Mouse (Mus musculus): ENCODE results near the gene Recql5. TPM values are rescaled to one million over a fixed set of nuclear protein-coding genes. Genes with fewer than 3 reads are reported as not detected.
A peak's percentile ranks its signal among the peaks of the same experiment; 100 is the strongest.

Gene Recql5
- polyA plus RNA-seq, 1 experiment, result 28.7 TPM

GRCm38 (mm10) chr11:115956453-115956852, 23.2 kb upstream of the Recql5 start:
- Histone ChIP-seq H3K36me3 (ENCODE audit: control insufficient read depth, insufficient read depth, low read length) (peaks cover 38% of the 10 kb centered on the region), H3K4me3 (ENCODE audit: extremely low read depth, insufficient read depth, insufficient read length) (no peak overlapping the region), H3K27me3 (ENCODE audit: control insufficient read depth, insufficient read depth, low read length) (no peaks in the 10 kb centered on the region), H3K27ac (ENCODE audit: insufficient read depth, low read length) (no peak overlapping the region), H3K4me1 (ENCODE audit: control insufficient read depth, insufficient read depth, insufficient read length) (no peaks in the 10 kb centered on the region)
- TF ChIP-seq CTCF (IDR thresholded peaks at IDR 0.05; ENCODE audit: extremely low read depth, insufficient read depth, insufficient read length, insufficient replicate concordance), result no peak
- TF ChIP-seq POLR2A (IDR thresholded peaks at IDR 0.05; ENCODE audit: low read depth, low read length), result no peak
- 91% methylated on average over 4 of the region's 4 CpGs for WGBS
- DNase-seq (ENCODE audit: low read depth in 1 of 2, low spot score in 2 of 2), result no peak

- 69% methylated on average over 10 of the region's 10 CpGs for WGBS
- no peak for TF ChIP-seq POLR2A (IDR thresholded peaks at IDR 0.05; ENCODE audit: low read depth, low read length)
- TF ChIP-seq CTCF (IDR thresholded peaks at IDR 0.05; ENCODE audit: extremely low read depth, insufficient read depth, insufficient read length, insufficient replicate concordance), result no peak
- no peaks in the 10 kb centered on the region for H3K27me3 ChIP-seq (ENCODE audit: control insufficient read depth, insufficient read depth, low read length)
- 0 out of 2 replicates have a peak overlapping the region, but pooled peaks have one; percentile 5 for H3K27ac ChIP-seq (ENCODE audit: insufficient read depth, low read length)
- peaks cover 30% of the 10 kb centered on the region for H3K36me3 ChIP-seq (ENCODE audit: control insufficient read depth, insufficient read depth, low read length)
- no peak for DNase-seq (ENCODE audit: low read depth in 1 of 2, low spot score in 2 of 2)
- H3K4me1 ChIP-seq (ENCODE audit: control insufficient read depth, insufficient read depth, insufficient read length), result no peaks in the 10 kb centered on the region
- no peak overlapping the region for H3K4me3 ChIP-seq (ENCODE audit: extremely low read depth, insufficient read depth, insufficient read length)
Observed at GRCm38 (mm10) chr11:115955195-115955858, 22.1 kb upstream of the Recql5 start.

DNA sequence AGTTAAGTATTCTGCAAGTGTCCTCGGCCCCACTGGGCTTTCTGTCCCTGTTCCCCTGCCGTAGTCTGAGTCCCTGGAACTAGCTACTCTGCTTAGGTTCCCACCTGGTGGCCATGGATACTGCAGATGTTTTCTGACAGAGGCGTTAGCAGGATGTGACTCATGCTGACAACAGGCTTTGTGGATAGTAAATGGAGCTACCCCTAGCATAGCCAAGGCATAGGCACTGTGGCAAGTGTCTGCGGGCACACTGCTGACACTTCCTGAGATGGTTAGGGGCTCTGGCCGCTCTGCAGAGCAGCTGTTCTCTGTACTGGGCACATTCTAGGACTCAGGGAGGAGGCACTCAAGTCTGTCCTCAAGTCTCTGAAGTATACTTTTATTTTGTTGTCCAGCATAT, 21.4 kb upstream of the Recql5 start:
- Histone ChIP-seq H3K36me3 (ENCODE audit: control insufficient read depth, insufficient read depth, low read length) (peaks cover 27% of the 10 kb centered on the region), H3K4me3 (ENCODE audit: extremely low read depth, insufficient read depth, insufficient read length) (no peak overlapping the region)
- TF ChIP-seq POLR2A (IDR thresholded peaks at IDR 0.05; ENCODE audit: low read depth, low read length) (no peak), CTCF (IDR thresholded peaks at IDR 0.05; ENCODE audit: extremely low read depth, insufficient read depth, insufficient read length, insufficient replicate concordance) (no peak)

GRCm38 (mm10) chr11:115950719-115951118, 17.4 kb upstream of the Recql5 start:
- DNase-seq (ENCODE audit: low read depth in 1 of 2, low spot score in 2 of 2), result no peak
- H3K27ac ChIP-seq (ENCODE audit: insufficient read depth, low read length), result no peak overlapping the region
- 88% methylated on average over 2 of the region's 2 CpGs for WGBS
- no peaks in the 10 kb centered on the region for H3K27me3 ChIP-seq (ENCODE audit: control insufficient read depth, insufficient read depth, low read length)
- no peaks in the 10 kb centered on the region for H3K4me1 ChIP-seq (ENCODE audit: control insufficient read depth, insufficient read depth, insufficient read length)
- no peak for TF ChIP-seq POLR2A (IDR thresholded peaks at IDR 0.05; ENCODE audit: low read depth, low read length)
- TF ChIP-seq CTCF (IDR thresholded peaks at IDR 0.05; ENCODE audit: extremely low read depth, insufficient read depth, insufficient read length, insufficient replicate concordance), result no peak
- H3K4me3 ChIP-seq (ENCODE audit: extremely low read depth, insufficient read depth, insufficient read length), result no peak overlapping the region
- H3K36me3 ChIP-seq (ENCODE audit: control insufficient read depth, insufficient read depth, low read length), result peaks cover 20% of the 10 kb centered on the region

More for the DNA sequence above, 21.4 kb upstream of the Recql5 start:
- no peaks in the 10 kb centered on the region for H3K27me3 ChIP-seq (ENCODE audit: control insufficient read depth, insufficient read depth, low read length)
- no peaks in the 10 kb centered on the region for H3K4me1 ChIP-seq (ENCODE audit: control insufficient read depth, insufficient read depth, insufficient read length)
- H3K27ac ChIP-seq (ENCODE audit: insufficient read depth, low read length), result no peak overlapping the region
- 73% methylated on average over 5 of the region's 5 CpGs for WGBS
- DNase-seq (ENCODE audit: low read depth in 1 of 2, low spot score in 2 of 2), result no peak

DNA sequence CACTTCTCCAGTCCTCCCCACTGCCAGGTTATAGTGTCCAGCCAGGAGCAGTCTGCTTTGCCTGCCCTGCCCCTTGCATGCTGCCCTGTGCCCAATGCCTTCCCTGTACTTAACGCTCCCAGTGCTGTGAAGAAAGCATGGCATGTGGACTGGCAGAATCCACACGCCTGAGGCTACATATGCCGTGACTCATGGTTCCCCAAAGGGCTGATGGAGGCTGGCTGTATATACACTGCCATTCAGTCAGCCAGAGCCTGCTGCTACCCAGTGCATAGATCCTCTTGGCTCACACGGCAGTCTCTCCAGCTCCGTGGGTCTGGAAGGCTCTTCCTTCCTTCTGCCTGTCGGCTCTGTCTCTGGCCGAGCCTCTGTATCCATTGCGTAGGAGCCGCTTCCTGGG, 15.0 kb upstream of the Recql5 start:
- WGBS, result 95% methylated on average over 9 of the region's 9 CpGs
- Histone ChIP-seq H3K4me3 (ENCODE audit: extremely low read depth, insufficient read depth, insufficient read length) (no peak overlapping the region), H3K27me3 (ENCODE audit: control insufficient read depth, insufficient read depth, low read length) (no peaks in the 10 kb centered on the region), H3K4me1 (ENCODE audit: control insufficient read depth, insufficient read depth, insufficient read length) (no peaks in the 10 kb centered on the region), H3K27ac (ENCODE audit: insufficient read depth, low read length) (no peak overlapping the region), H3K36me3 (ENCODE audit: control insufficient read depth, insufficient read depth, low read length) (peaks cover 17% of the 10 kb centered on the region)
- TF ChIP-seq CTCF (IDR thresholded peaks at IDR 0.05; ENCODE audit: extremely low read depth, insufficient read depth, insufficient read length, insufficient replicate concordance), result no peak
- no peak for TF ChIP-seq POLR2A (IDR thresholded peaks at IDR 0.05; ENCODE audit: low read depth, low read length)
- no peak for DNase-seq (ENCODE audit: low read depth in 1 of 2, low spot score in 2 of 2)

DNA sequence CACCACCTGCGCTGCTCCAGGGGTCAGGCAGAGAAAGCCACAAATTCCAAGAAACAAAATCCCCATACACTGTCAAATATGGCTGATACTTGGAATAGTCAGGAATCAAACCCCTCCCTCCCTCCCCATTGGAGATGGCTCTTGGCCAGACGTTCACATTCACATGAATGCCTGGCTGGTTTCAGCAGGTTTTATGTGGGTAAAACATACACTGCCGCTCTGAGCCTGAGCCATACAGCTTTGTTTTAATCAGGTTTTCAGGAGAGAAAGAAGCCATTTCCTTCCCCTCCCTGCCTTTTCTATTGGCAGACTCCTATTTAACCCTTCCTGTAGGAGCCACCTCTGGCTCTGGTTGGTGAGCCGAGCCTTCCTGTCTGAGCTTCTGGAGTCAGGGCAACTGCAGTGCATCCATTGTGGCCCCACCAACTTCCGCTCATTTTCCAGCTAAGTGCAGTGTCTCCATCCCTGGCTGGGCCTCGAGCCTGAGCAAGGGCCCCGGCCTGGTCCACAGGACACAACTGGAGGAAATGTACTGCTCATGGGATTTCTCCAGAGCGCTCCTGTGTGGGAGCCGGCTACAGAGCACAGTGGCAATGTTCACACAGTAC, 13.0 kb upstream of the Recql5 start:
- WGBS, result 93% methylated on average over 9 of the region's 9 CpGs
- Histone ChIP-seq H3K4me3 (ENCODE audit: extremely low read depth, insufficient read depth, insufficient read length) (no peak overlapping the region), H3K4me1 (ENCODE audit: control insufficient read depth, insufficient read depth, insufficient read length) (no peaks in the 10 kb centered on the region), H3K27ac (ENCODE audit: insufficient read depth, low read length) (no peak overlapping the region), H3K36me3 (ENCODE audit: control insufficient read depth, insufficient read depth, low read length) (peaks cover 14% of the 10 kb centered on the region; the same call in 1 of the 2 replicates), H3K27me3 (ENCODE audit: control insufficient read depth, insufficient read depth, low read length) (no peaks in the 10 kb centered on the region)
- DNase-seq (ENCODE audit: low read depth in 1 of 2, low spot score in 2 of 2), result no peak
- no peak for TF ChIP-seq POLR2A (IDR thresholded peaks at IDR 0.05; ENCODE audit: low read depth, low read length)
- TF ChIP-seq CTCF (IDR thresholded peaks at IDR 0.05; ENCODE audit: extremely low read depth, insufficient read depth, insufficient read length, insufficient replicate concordance), result no peak

DNA sequence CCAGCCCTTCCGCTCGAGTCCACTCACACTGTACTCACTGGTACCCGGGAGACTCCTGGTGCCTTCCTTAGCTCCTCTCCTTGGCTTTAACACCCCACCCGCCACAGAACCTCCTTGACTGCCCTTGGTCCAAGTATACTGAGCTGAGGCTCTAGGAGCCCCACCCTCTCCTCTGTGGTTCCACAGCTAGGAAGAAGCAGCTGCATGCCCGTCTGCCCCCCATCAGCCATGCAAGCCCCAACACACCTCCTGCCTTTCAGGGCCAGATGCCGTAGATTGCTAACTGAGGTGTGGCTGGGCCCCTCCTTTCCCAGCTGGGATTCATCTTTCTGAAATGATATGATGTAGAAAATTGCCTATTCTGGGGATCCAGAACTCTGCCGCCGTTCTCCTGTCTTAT, 12.0 kb upstream of the Recql5 start:
- H3K4me1 ChIP-seq (ENCODE audit: control insufficient read depth, insufficient read depth, insufficient read length), result no peaks in the 10 kb centered on the region
- H3K36me3 ChIP-seq (ENCODE audit: control insufficient read depth, insufficient read depth, low read length), result peaks cover 19% of the 10 kb centered on the region
- WGBS, result 89% methylated on average over 8 of the region's 8 CpGs
- TF ChIP-seq CTCF (IDR thresholded peaks at IDR 0.05; ENCODE audit: extremely low read depth, insufficient read depth, insufficient read length, insufficient replicate concordance), result no peak
- TF ChIP-seq POLR2A (IDR thresholded peaks at IDR 0.05; ENCODE audit: low read depth, low read length), result no peak
- H3K4me3 ChIP-seq (ENCODE audit: extremely low read depth, insufficient read depth, insufficient read length), result no peak overlapping the region
- no peak for DNase-seq (ENCODE audit: low read depth in 1 of 2, low spot score in 2 of 2)
- no peak overlapping the region for H3K27ac ChIP-seq (ENCODE audit: insufficient read depth, low read length)
- no peaks in the 10 kb centered on the region for H3K27me3 ChIP-seq (ENCODE audit: control insufficient read depth, insufficient read depth, low read length)
